Mouse (Mus musculus) midbrain, postnatal 0 days (tissue): ENCODE results near the gene Mboat1. TPM values are rescaled to one million over a fixed set of nuclear protein-coding genes. Genes with fewer than 3 reads are reported as not detected.

Experiments used
- ATAC-seq: fragments of 200-750 bp; cut with Nextera tagmentation; 2 replicates; pipeline ENCODE4 v1.8.0; 2017; ENCODE audit warnings: moderate number of reproducible peaks, mild to moderate bottlenecking, moderate TSS enrichment, moderate library complexity; ENCODE audit not compliant: low FRiP score
- DNase-seq: peaks from one replicate; pipeline ENCODE4 v3.0.0-alpha.2; 2015; ENCODE audit warnings: low spot score
- H3K27ac ChIP-seq: fragments of 300-500 bp; sonication (generic); 2 replicates; pipeline ENCODE4 v1.5.1; 2014; ENCODE audit warnings: low read depth, mild to moderate bottlenecking, low read length, mixed read lengths
- H3K27me3 ChIP-seq: fragments of 300-500 bp; sonication (generic); 2 replicates; pipeline ENCODE4 v1.6.1; 2014; ENCODE audit warnings: low read length, control low read depth, mixed read lengths; ENCODE audit not compliant: insufficient read depth
- H3K36me3 ChIP-seq: fragments of 300-500 bp; sonication (generic); 2 replicates; pipeline ENCODE4 v1.6.1; 2014; ENCODE audit warnings: low read length, control low read depth, mixed read lengths; ENCODE audit not compliant: insufficient read depth
- H3K4me1 ChIP-seq: fragments of 300-500 bp; sonication (generic); 2 replicates; pipeline ENCODE4 v1.6.1; 2014; ENCODE audit warnings: mild to moderate bottlenecking, control low read depth, antibody characterized with exemption, low read length, mixed read lengths; ENCODE audit not compliant: insufficient read depth
- H3K4me2 ChIP-seq: fragments of 300-500 bp; sonication (generic); 2 replicates; pipeline ENCODE4 v1.6.1; 2014; ENCODE audit warnings: low read depth, mild to moderate bottlenecking, low read length, mixed read lengths; ENCODE audit not compliant: poor library complexity, severe bottlenecking
- H3K4me3 ChIP-seq: fragments of 300-500 bp; sonication (generic); 2 replicates; pipeline ENCODE4 v1.5.1; 2014; ENCODE audit warnings: low read depth, mild to moderate bottlenecking, low read length, moderate library complexity
- H3K9ac ChIP-seq: fragments of 300-500 bp; sonication (generic); replicated peaks from 2 replicates; pipeline ENCODE4 v1.6.1; 2014; ENCODE audit warnings: mild to moderate bottlenecking, low read length, moderate library complexity, mixed read lengths; ENCODE audit not compliant: poor library complexity, severe bottlenecking
- H3K9me3 ChIP-seq: fragments of 300-500 bp; sonication (generic); 2 replicates; pipeline ENCODE4 v1.6.1; 2016; ENCODE audit warnings: low read length, control low read depth
- CTCF ChIP-seq: IDR thresholded peaks from 2 replicates; pipeline ENCODE4 v1.5.1; 2016; ENCODE audit warnings: antibody characterized with exemption, mild to moderate bottlenecking
- whole genome bisulfite sequencing: fragments of 180-500 bp; shearing (Covaris S2); extraction: QIAGEN DNeasy Blood & Tissue Kit; methylation state at CpG from one replicate; pipeline ENCODE4 v1.1.7; 2014; 5-methylcytosine and 5-hydroxymethylcytosine counted together
- polyA plus RNA-seq: library from polyadenylated mRNA; unstranded; fragments of >200 nt; fragmentation: Nextera tagmentation; extraction: Ambion mirVana; gene quantifications from 2 replicates; pipeline ENCODE4 v1.2.1, GENCODE M21; 2015
- total RNA-seq: library from RNA; depleted of rRNA; stranded (reverse); fragments of >200 nt; gene quantifications from 2 replicates; pipeline ENCODE4 v1.2.3, GENCODE M21; 2014; rRNA removed

The Mboat1 gene
- total RNA-seq = 1.4 TPM in 2 replicates
- 1.7 and 2.3 TPM in 2 replicates for polyA plus RNA-seq

DNA sequence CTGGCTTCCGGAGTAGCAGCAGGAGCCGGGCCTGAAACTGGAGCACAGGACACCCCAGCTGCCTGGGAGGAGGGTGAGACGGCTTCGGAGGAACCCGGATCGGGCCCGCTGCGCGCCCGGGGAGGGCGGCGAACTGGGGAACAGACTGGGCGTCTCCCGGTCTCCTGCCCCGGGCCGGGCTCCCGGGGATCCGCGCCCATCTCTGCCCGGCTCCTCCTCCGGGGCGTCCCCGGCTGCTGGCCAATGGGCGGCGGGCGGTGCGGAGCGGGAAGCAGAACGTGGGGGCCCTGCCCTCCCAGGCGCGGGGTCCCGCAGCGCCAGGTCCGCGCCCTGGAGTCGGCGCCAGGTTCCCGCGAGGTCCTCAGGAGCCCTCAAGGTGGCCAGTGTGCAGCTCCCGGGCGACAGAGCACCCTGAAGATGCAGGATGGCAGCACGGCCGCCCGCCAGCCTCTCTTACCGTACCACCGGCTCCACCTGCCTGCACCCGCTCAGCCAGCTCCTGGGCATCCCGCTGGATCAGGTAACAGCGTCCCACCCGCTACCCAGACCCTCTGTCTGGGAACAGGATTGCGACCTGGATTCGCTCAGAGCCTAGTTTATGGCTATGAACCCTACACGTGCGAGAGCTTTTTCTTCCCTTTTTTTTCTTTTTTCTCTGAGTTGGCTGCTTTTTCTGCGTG is at the start of gene Mboat1:
Mboat1 (plus strand) TSS at position 247 of the 680 bp plus-strand sequence.
- Histone ChIP-seq H3K9me3 (no peaks in the 10 kb centered on the region), H3K36me3 (no peaks in the 10 kb centered on the region), H3K27me3 (peaks cover 9% of the 10 kb centered on the region; the same call in 1 of the 2 replicates), H3K9ac (peak within 1 kb of the TSS; percentile 68), H3K4me1 (no peaks in the 10 kb centered on the region), H3K4me2 (peak within 1 kb of the TSS; percentile 99), H3K4me3 (peak within 1 kb of the TSS; percentile 81), H3K27ac (no peak within 1 kb of the TSS)
- 1% methylated on average over 49 of the region's 55 CpGs for WGBS
- DNase-seq (peak; percentile 17), ATAC-seq (peak; percentile 84)
- no peak for TF ChIP-seq CTCF

DNA sequence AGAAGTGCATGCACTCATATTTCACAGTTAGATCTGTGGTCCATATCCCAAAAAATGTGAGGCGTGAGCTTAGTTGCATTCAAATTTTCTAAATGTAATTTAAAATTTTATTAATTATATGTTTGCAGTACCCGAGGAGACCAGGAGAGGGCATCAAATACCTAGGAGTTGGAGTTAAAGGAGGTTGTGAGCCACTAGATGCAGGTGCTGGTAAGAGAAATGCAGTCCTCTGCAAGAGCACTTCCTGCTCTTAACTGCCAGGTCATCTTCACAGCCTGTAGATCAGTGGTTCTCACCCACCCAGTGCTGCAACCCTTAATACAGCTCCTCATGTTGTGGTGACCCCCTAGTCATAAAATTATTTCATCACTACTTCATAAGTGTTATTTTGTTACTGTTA is 43.2 kb upstream of the Mboat1 start:
- Histone ChIP-seq H3K27me3 (no peaks in the 10 kb centered on the region), H3K9me3 (no peaks in the 10 kb centered on the region), H3K4me2 (no peak overlapping the region), H3K36me3 (no peaks in the 10 kb centered on the region), H3K4me1 (no peaks in the 10 kb centered on the region), H3K27ac (no peak overlapping the region), H3K4me3 (no peak overlapping the region), H3K9ac (no peak overlapping the region)
- no peak for DNase-seq
- WGBS = 39% methylated on average over 2 of the region's 2 CpGs
- peak; percentile 51 for TF ChIP-seq CTCF
- ATAC-seq = no peak

DNA sequence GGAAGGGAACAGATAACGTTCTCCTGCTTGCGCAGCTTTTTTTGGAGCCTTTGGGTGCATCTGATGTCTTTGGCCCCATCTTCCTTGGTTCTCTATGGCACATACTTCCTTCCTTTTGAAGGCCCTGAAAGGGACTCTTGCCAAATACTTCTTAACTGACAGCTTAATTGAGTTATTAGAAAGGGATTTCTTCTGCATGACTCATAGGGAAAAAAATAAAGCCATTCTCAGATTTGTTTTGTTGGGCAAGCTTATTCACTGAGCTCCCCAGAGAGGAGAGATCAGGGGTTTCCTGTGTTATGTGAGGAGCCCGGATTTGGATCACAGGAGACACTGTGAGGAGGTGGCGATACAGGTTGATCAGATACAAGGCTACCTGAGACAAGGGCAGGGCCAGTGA is 40.4 kb upstream of the Mboat1 start:
- H3K27me3 ChIP-seq = no peaks in the 10 kb centered on the region
- H3K4me3 ChIP-seq = no peak overlapping the region
- H3K36me3 ChIP-seq = no peaks in the 10 kb centered on the region
- DNase-seq (no peak), ATAC-seq (no peak)
- H3K4me1 ChIP-seq = no peaks in the 10 kb centered on the region
- no peaks in the 10 kb centered on the region for H3K9me3 ChIP-seq
- no peak overlapping the region for H3K9ac ChIP-seq
- H3K4me2 ChIP-seq = no peak overlapping the region
- no peak overlapping the region for H3K27ac ChIP-seq
- WGBS = 65% methylated on average over 4 of the region's 4 CpGs
- no peak for TF ChIP-seq CTCF

DNA sequence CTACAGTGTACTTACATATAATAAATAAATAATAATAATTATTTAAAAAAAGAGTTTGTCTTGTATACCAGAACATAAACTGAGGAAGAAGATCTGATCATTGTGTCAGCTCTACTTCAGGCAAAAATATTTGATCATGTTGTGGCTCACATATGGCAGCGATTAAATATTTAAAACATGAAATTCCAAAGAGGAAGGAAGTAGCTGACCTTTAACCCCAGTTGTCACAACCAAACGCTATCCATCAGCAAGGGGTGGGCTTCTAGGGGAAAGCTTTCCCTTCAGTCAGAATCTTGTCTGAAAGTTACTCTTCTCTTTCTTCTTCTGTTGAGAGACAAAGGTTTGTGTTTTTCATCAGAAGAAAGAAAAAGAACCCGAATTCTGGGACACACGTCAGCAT is 39.8 kb upstream of the Mboat1 start:
- Histone ChIP-seq H3K27ac (no peak overlapping the region), H3K4me3 (no peak overlapping the region), H3K4me1 (no peaks in the 10 kb centered on the region), H3K36me3 (no peaks in the 10 kb centered on the region), H3K4me2 (no peak overlapping the region), H3K9me3 (no peaks in the 10 kb centered on the region), H3K9ac (no peak overlapping the region), H3K27me3 (no peaks in the 10 kb centered on the region)
- ATAC-seq = no peak
- no peak for DNase-seq
- WGBS = 72% methylated on average over 4 of the region's 4 CpGs
- TF ChIP-seq CTCF = no peak

DNA sequence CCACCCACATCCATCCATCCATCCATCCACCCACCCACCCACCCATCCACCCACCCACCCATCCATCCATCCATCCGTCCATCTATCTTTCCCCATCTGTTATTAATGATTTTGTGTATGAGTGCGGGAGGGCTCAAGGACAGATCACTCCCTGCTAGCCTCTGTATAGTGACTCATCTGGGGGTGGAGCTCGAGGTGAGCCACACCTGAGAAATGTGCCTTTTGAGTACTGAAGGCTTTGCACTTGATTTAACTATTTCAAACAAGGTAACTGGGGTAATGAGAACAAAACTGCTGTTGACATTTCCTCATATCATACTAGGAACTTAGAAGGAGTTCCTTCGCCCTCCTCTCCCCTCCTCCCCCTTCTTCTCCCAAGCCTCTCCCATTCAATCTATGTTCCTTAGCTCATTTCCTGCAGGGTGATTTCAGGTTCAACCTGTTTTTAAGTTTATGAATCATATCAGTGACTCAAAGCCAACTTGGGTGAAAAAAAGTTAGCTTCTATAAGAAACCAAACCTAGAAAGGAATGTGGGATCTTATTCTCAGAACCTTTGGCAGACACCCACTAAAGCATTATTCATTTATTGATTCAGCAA is 27.2 kb upstream of the Mboat1 start:
- Histone ChIP-seq H3K4me3 (no peak overlapping the region), H3K9me3 (no peaks in the 10 kb centered on the region), H3K9ac (no peak overlapping the region), H3K27me3 (no peaks in the 10 kb centered on the region), H3K36me3 (no peaks in the 10 kb centered on the region), H3K27ac (no peak overlapping the region), H3K4me2 (no peak overlapping the region), H3K4me1 (no peaks in the 10 kb centered on the region)
- ATAC-seq (no peak), DNase-seq (no peak)
- no peak for TF ChIP-seq CTCF
- WGBS = 80% methylated on average over 4 of the region's 4 CpGs

DNA sequence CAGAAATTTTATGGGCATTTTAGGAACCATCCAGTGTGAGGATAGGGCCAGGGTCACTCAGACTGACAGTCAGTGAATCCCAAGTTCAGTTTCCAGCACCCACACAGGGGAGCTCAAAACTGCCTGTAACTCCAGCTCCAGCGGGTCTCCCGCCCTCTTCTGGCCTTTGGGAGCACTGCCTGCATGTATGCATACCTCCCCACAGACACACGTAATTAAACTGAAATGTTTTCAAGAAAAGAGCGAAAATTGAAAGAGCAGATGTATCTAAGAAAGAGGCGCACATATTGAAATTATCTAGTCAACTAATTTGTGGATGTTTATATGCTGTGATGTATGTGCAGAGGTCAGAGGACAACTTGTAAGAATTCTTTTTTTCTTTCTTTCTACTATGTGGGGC is 20.5 kb upstream of the Mboat1 start:
- no peak for ATAC-seq
- Histone ChIP-seq H3K4me2 (no peak overlapping the region), H3K9ac (no peak overlapping the region), H3K36me3 (no peaks in the 10 kb centered on the region), H3K27ac (no peak overlapping the region), H3K4me1 (no peaks in the 10 kb centered on the region), H3K9me3 (no peaks in the 10 kb centered on the region), H3K27me3 (no peaks in the 10 kb centered on the region), H3K4me3 (no peak overlapping the region)
- WGBS = 89% methylated on average over 5 of the region's 5 CpGs
- no peak for TF ChIP-seq CTCF
- DNase-seq = no peak
